Mouse (Mus musculus) brown adipose tissue, adult 24 weeks (tissue): ENCODE results near the gene Zfp68. TPM values are rescaled to one million over a fixed set of nuclear protein-coding genes. Genes with fewer than 3 reads are reported as not detected.
"Not testable (repeated sequence)": the region's sequence is repeated elsewhere in the genome, so short reads cannot be mapped to it uniquely, and the experiment has no call there.

Source experiments
- H3K27ac ChIP-seq: fragments of 200-500 bp; replicated peaks from 2 replicates; pipeline ENCODE4 v1.5.1; 2012; ENCODE audit warnings: low read depth, mild to moderate bottlenecking, low read length
- H3K4me1 ChIP-seq: fragments of 200-500 bp; 2 replicates; pipeline ENCODE4 v1.6.1; 2012; ENCODE audit warnings: low read length, mixed read lengths; ENCODE audit not compliant: control insufficient read depth, insufficient read depth, insufficient read length
- H3K4me3 ChIP-seq: fragments of 200-500 bp; 2 replicates; pipeline ENCODE4 v1.5.1; 2012; ENCODE audit warnings: low read depth, mild to moderate bottlenecking, low read length, moderate library complexity; ENCODE audit not compliant: insufficient read depth
- polyA plus RNA-seq: library from polyadenylated mRNA; stranded (reverse); fragments of >200 nt; gene quantifications from 2 replicates; pipeline ENCODE4 v1.2.4, GENCODE M21; 2012; ENCODE audit not compliant: missing spikeins, insufficient read depth, insufficient read length

Zfp68 gene
- polyA plus RNA-seq, 1 experiment: 32.2 TPM

DNA sequence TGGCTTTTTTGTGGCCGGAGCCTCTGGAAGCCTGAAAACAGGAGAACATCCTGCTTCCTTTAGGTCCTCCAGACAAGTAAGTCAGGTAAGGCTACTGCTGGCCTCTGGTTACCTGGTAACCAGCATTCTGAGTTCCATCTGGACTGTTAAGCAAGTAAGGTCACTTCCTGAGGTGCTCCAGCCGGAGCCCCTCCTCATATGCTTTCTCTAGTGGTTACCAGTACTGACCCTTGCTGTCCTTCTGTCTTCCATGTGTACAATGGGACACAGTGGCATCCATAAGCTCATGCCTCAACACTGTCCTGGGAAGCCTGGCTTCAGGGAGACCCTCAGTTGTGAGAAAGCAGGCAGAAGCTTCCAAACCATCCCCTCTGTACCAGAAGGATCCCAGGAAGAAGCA is 54.9 kb downstream of the Zfp68 start, which contains the start of gene 1700123K08Rik:
1700123K08Rik (minus strand) TSS at position 101 of the 400 bp plus-strand sequence.
- not testable (repeated sequence) for H3K4me3 ChIP-seq, H3K4me1 ChIP-seq, H3K27ac ChIP-seq

Other genes with a start within 250 kb of the Zfp68 start
- gene Zfp157, start 178.3 kb downstream of the Zfp68 start, polyA plus RNA-seq: 2.7 and 3.7 TPM in 2 replicates
- not detected in 2 replicates for gene 1700123K08Rik, start 55.0 kb downstream of the Zfp68 start, polyA plus RNA-seq
- gene A430033K04Rik, start 3.1 kb upstream of the Zfp68 start, polyA plus RNA-seq: 1.2 and 2.9 TPM in 2 replicates
- 19.0 and 33.0 TPM in 2 replicates for gene Fam20c, start 134.8 kb upstream of the Zfp68 start, polyA plus RNA-seq
- not detected in 2 replicates for gene Gm5294, start 200.3 kb upstream of the Zfp68 start, polyA plus RNA-seq